8 mouse cellular contexts compared by ENCODE assay signal in genomic region chr19:55060964-55061363, GRCm38 (mm10).
DNase-seq lines count a peak whose midpoint lies in the region; ATAC-seq lines count a peak whose summit lies in the region.

No protein-coding gene starts in this region.

- H3K9ac ChIP-seq in embryonic facial prominence, embryonic 11.5 days (replicated peaks; ENCODE audit: low read length), result no peak overlapping the region
- no peak overlapping the region for H3K9ac ChIP-seq in limb, embryonic 13.5 days
- H3K9ac ChIP-seq in midbrain, embryonic 14.5 days (replicated peaks; ENCODE audit: low read length), result peak overlapping the region; percentile 48; the same call in 1 of the 2 replicates
- no peak overlapping the region for H3K9ac ChIP-seq in stomach, embryonic 14.5 days (replicated peaks; ENCODE audit: low read depth, low read length)

- whole genome bisulfite sequencing in embryonic facial prominence, embryonic 11.5 days, result 6% methylated on average over 7 of the region's 7 CpGs
- WGBS in heart, embryonic 10.5 days, result 8% methylated on average over 7 of the region's 7 CpGs
- 2% methylated on average over 7 of the region's 7 CpGs for WGBS in limb, embryonic 13.5 days
- WGBS in midbrain, embryonic 14.5 days, result 3% methylated on average over 7 of the region's 7 CpGs
- WGBS in stomach, embryonic 14.5 days, result 6% methylated on average over 7 of the region's 7 CpGs

- no peaks in the 10 kb centered on the region for H3K9me3 ChIP-seq in embryonic facial prominence, embryonic 11.5 days (replicated peaks; ENCODE audit: control insufficient read depth, low read length)
- H3K9me3 ChIP-seq in heart, embryonic 10.5 days, result no peaks in the 10 kb centered on the region
- peaks cover 9% of the 10 kb centered on the region; the same call in 1 of the 2 replicates for H3K9me3 ChIP-seq in limb, embryonic 13.5 days
- H3K9me3 ChIP-seq in midbrain, embryonic 14.5 days (ENCODE audit: control insufficient read depth, low read length), result no peaks in the 10 kb centered on the region
- H3K9me3 ChIP-seq in stomach, embryonic 14.5 days (ENCODE audit: control insufficient read depth, low read depth, low read length), result peaks cover 8% of the 10 kb centered on the region; the same call in 1 of the 2 replicates

- no peak overlapping the region for H3K4me3 ChIP-seq in embryonic facial prominence, embryonic 11.5 days (ENCODE audit: low read depth, low read length)
- peak overlapping the region; percentile 54 for H3K4me3 ChIP-seq in heart, embryonic 10.5 days
- H3K4me3 ChIP-seq in limb, embryonic 13.5 days, result peak overlapping the region; percentile 23; the same call in 1 of the 2 replicates
- peak overlapping the region; percentile 25 for H3K4me3 ChIP-seq in midbrain, embryonic 14.5 days (replicated peaks; ENCODE audit: low read depth, low read length)
- H3K4me3 ChIP-seq in stomach, embryonic 14.5 days (ENCODE audit: low read depth, low read length), result peak overlapping the region; percentile 0; the same call in 1 of the 2 replicates

- H3K27ac ChIP-seq in embryonic facial prominence, embryonic 11.5 days (replicated peaks; ENCODE audit: low read depth, low read length), result no peak overlapping the region
- no peak overlapping the region for H3K27ac ChIP-seq in heart, embryonic 10.5 days
- H3K27ac ChIP-seq in limb, embryonic 13.5 days, result no peak overlapping the region
- H3K27ac ChIP-seq in midbrain, embryonic 14.5 days (replicated peaks; ENCODE audit: low read depth, low read length), result no peak overlapping the region
- H3K27ac ChIP-seq in stomach, embryonic 14.5 days (ENCODE audit: low read length), result no peak overlapping the region

- no peaks in the 10 kb centered on the region for H3K27me3 ChIP-seq in embryonic facial prominence, embryonic 11.5 days (ENCODE audit: control insufficient read depth, insufficient read depth, low read length)
- peaks cover 7% of the 10 kb centered on the region; the same call in 1 of the 2 replicates for H3K27me3 ChIP-seq in heart, embryonic 10.5 days (ENCODE audit: insufficient read depth, poor library complexity, severe bottlenecking)
- no peaks in the 10 kb centered on the region for H3K27me3 ChIP-seq in limb, embryonic 13.5 days
- H3K27me3 ChIP-seq in midbrain, embryonic 14.5 days (ENCODE audit: control insufficient read depth, insufficient read depth, low read length), result no peaks in the 10 kb centered on the region
- H3K27me3 ChIP-seq in stomach, embryonic 14.5 days (ENCODE audit: control insufficient read depth, insufficient read depth, low read length), result no peaks in the 10 kb centered on the region

- peak overlapping the region; percentile 47; the same call in 1 of the 2 replicates for H3K4me2 ChIP-seq in embryonic facial prominence, embryonic 11.5 days (ENCODE audit: low read depth, low read length)
- H3K4me2 ChIP-seq in limb, embryonic 13.5 days (replicated peaks), result peak overlapping the region; percentile 60
- H3K4me2 ChIP-seq in midbrain, embryonic 14.5 days (ENCODE audit: low read length), result peak overlapping the region; percentile 60
- H3K4me2 ChIP-seq in stomach, embryonic 14.5 days (replicated peaks; ENCODE audit: low read depth, low read length), result peak overlapping the region; percentile 47

- H3K4me1 ChIP-seq in embryonic facial prominence, embryonic 11.5 days (ENCODE audit: control insufficient read depth, insufficient read depth, low read length), result no peaks in the 10 kb centered on the region
- H3K4me1 ChIP-seq in heart, embryonic 10.5 days, result peaks cover 12% of the 10 kb centered on the region; the same call in 1 of the 2 replicates
- peaks cover 10% of the 10 kb centered on the region; the same call in 1 of the 2 replicates for H3K4me1 ChIP-seq in limb, embryonic 13.5 days
- peaks cover 6% of the 10 kb centered on the region for H3K4me1 ChIP-seq in midbrain, embryonic 14.5 days (ENCODE audit: control insufficient read depth, insufficient read depth, low read length)
- peaks cover 2% of the 10 kb centered on the region; the same call in 1 of the 2 replicates for H3K4me1 ChIP-seq in stomach, embryonic 14.5 days (ENCODE audit: control insufficient read depth, insufficient read depth, low read length)

- peak; percentile 49 for DNase-seq in CD4-positive helper T cell, adult 2 months (ENCODE audit: low read depth, low spot score)
- peak; percentile 73 for DNase-seq in adrenal gland, postnatal 25 days
- peak; percentile 89 for DNase-seq in embryonic facial prominence, embryonic 11.5 days (ENCODE audit: low spot score)
- no peak for DNase-seq in heart, embryonic 10.5 days (ENCODE audit: low spot score)
- DNase-seq in kidney, adult 9 months, result peak; percentile 69
- peak; percentile 94 for DNase-seq in midbrain, embryonic 14.5 days

- ATAC-seq in embryonic facial prominence, embryonic 11.5 days (replicated peaks; ENCODE audit: insufficient number of reproducible peaks, low FRiP score, low TSS enrichment, low read depth), result peak; percentile 72; the same call in 1 of the 2 replicates
- peak; percentile 66; the same call in 1 of the 2 replicates for ATAC-seq in limb, embryonic 13.5 days (ENCODE audit: low FRiP score, low read depth)
- peak; percentile 73; the same call in 1 of the 2 replicates for ATAC-seq in midbrain, embryonic 14.5 days (ENCODE audit: low FRiP score, low TSS enrichment)
- ATAC-seq in stomach, embryonic 14.5 days (ENCODE audit: insufficient number of reproducible peaks, insufficient read depth, low FRiP score, low read depth), result 0 out of 2 replicates have a peak, but pooled peaks have one; percentile 37

- H3K36me3 ChIP-seq in embryonic facial prominence, embryonic 11.5 days (replicated peaks; ENCODE audit: control insufficient read depth, insufficient read depth, low read depth, low read length), result no peaks in the 10 kb centered on the region
- peaks cover under 1% of the 10 kb centered on the region; the same call in 1 of the 2 replicates for H3K36me3 ChIP-seq in heart, embryonic 10.5 days
- peaks cover 2% of the 10 kb centered on the region; the same call in 1 of the 2 replicates for H3K36me3 ChIP-seq in limb, embryonic 13.5 days
- no peaks in the 10 kb centered on the region for H3K36me3 ChIP-seq in midbrain, embryonic 14.5 days (ENCODE audit: control insufficient read depth, insufficient read depth, low read length)
- no peaks in the 10 kb centered on the region for H3K36me3 ChIP-seq in stomach, embryonic 14.5 days (ENCODE audit: control insufficient read depth, insufficient read depth, low read length)
